Mouse (Mus musculus): ENCODE measurements around the gene Mbnl1. TPM values are rescaled to one million over a fixed set of nuclear protein-coding genes. Genes with fewer than 3 reads are reported as not detected.

The Mbnl1 gene
- polyA plus RNA-seq, 1 experiment from 2014 or later: 38.8 TPM

DNA sequence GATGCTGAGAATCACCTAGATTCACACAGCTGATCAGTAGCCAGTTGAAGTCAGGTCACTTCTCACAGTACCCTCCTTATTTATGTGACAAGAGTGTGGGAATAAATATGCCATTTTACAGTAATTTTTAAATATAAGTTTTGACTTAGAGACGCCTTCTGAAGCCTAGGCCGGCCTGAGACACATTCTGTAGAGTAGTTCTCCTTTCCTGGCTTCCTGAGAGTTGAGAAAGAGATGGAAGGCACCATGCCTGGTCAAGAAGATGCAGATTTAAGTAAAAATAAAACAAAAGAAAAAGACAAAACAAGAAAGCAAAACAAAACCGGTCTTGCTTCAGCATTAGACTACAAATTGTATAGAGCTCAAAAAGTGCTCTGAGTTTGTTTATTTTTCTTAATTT, 38.6 kb downstream of the Mbnl1 start:
- H3K27ac ChIP-seq: no peak overlapping the region
- no peak overlapping the region for H3K9ac ChIP-seq
- H3K36me3 ChIP-seq (ENCODE audit: poor library complexity, severe bottlenecking): no peaks in the 10 kb centered on the region
- 94% methylated on average over 3 of the region's 3 CpGs for WGBS
- H3K4me3 ChIP-seq: no peak overlapping the region
- no peak for ATAC-seq
- H3K9me3 ChIP-seq (replicated peaks): no peaks in the 10 kb centered on the region
- H3K4me2 ChIP-seq: no peak overlapping the region
- no peaks in the 10 kb centered on the region for H3K27me3 ChIP-seq
- peaks cover 18% of the 10 kb centered on the region; the same call in 1 of the 2 replicates for H3K4me1 ChIP-seq

DNA sequence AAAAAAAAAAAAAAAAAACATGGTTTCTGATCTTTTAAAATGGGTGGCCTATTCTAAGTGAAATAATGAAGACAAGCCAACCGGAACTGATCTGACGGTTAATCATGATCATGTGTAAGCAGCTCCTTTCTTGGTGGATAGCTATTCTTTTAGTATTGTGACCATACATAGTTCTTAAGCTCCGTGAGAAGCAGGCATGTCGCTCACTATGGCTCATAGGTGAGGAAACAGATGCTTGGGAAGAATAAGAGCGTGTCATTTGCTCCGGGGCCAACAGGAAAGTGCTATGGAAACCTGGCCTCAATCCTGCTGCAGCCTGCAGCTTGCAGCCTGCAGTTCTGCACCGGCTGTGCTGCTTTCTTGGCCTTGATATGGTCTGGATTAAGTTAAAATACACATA, 40.7 kb downstream of the Mbnl1 start:
- 8% methylated on average over 7 of the region's 7 CpGs for WGBS
- Histone ChIP-seq H3K4me3 (no peak overlapping the region), H3K36me3 (ENCODE audit: poor library complexity, severe bottlenecking) (no peaks in the 10 kb centered on the region), H3K4me2 (no peak overlapping the region), H3K27me3 (no peaks in the 10 kb centered on the region), H3K9me3 (replicated peaks) (no peaks in the 10 kb centered on the region), H3K9ac (no peak overlapping the region), H3K27ac (no peak overlapping the region), H3K4me1 (peaks cover 22% of the 10 kb centered on the region; the same call in 1 of the 2 replicates)
- peak; percentile 78 for ATAC-seq

DNA sequence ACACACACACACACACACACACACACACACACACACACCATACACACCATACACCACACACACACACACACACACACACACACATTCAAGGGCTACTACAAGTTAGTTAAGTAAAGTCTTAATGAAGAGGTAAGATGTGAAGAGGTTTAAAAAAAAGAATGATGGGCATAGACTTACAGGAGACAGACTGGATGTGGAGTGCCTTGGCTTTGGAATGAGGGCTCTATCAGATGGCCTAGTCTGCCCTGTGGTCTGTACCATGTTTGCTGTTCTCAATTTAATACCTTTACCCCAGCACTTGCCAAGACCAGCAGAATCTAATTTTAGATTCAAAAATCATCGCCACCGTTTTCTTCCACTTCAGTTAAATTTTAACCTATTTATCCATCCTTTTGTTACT, 41.1 kb downstream of the Mbnl1 start:
- H3K9ac ChIP-seq: no peak overlapping the region
- no peak overlapping the region for H3K27ac ChIP-seq
- H3K4me1 ChIP-seq: peaks cover 24% of the 10 kb centered on the region
- no peaks in the 10 kb centered on the region for H3K27me3 ChIP-seq
- ATAC-seq: peak; percentile 25; the same call in 1 of the 2 replicates
- H3K4me3 ChIP-seq: no peak overlapping the region
- no peaks in the 10 kb centered on the region for H3K9me3 ChIP-seq (replicated peaks)
- no peak overlapping the region for H3K4me2 ChIP-seq
- WGBS: 69% methylated on average over 2 of the region's 2 CpGs
- no peaks in the 10 kb centered on the region for H3K36me3 ChIP-seq (ENCODE audit: poor library complexity, severe bottlenecking)

GRCm38 (mm10) chr3:60515430-60515829, 42.8 kb downstream of the Mbnl1 start:
- no peak for ATAC-seq
- peaks cover 29% of the 10 kb centered on the region for H3K4me1 ChIP-seq
- no peak overlapping the region for H3K27ac ChIP-seq
- H3K36me3 ChIP-seq (ENCODE audit: poor library complexity, severe bottlenecking): no peaks in the 10 kb centered on the region
- no peak overlapping the region for H3K4me3 ChIP-seq
- H3K27me3 ChIP-seq: no peaks in the 10 kb centered on the region
- H3K4me2 ChIP-seq: no peak overlapping the region
- no peak overlapping the region for H3K9ac ChIP-seq
- no peaks in the 10 kb centered on the region for H3K9me3 ChIP-seq (replicated peaks)

- no peak overlapping the region for H3K4me2 ChIP-seq
- H3K9ac ChIP-seq: no peak overlapping the region
- ATAC-seq: peak; percentile 31; the same call in 1 of the 2 replicates
- H3K4me3 ChIP-seq: no peak overlapping the region
- no peaks in the 10 kb centered on the region for H3K9me3 ChIP-seq (replicated peaks)
- H3K27ac ChIP-seq: no peak overlapping the region
- no peaks in the 10 kb centered on the region for H3K36me3 ChIP-seq (ENCODE audit: poor library complexity, severe bottlenecking)
- WGBS: 30% methylated on average over 12 of the region's 12 CpGs
- H3K27me3 ChIP-seq: no peaks in the 10 kb centered on the region
- peaks cover 29% of the 10 kb centered on the region for H3K4me1 ChIP-seq
Observed at GRCm38 (mm10) chr3:60516054-60516674, 43.5 kb downstream of the Mbnl1 start.

GRCm38 (mm10) chr3:60517234-60517787, 44.7 kb downstream of the Mbnl1 start:
- Histone ChIP-seq H3K4me2 (no peak overlapping the region), H3K27me3 (no peaks in the 10 kb centered on the region), H3K9me3 (replicated peaks) (no peaks in the 10 kb centered on the region), H3K27ac (no peak overlapping the region), H3K36me3 (ENCODE audit: poor library complexity, severe bottlenecking) (no peaks in the 10 kb centered on the region), H3K9ac (no peak overlapping the region), H3K4me1 (peaks cover 29% of the 10 kb centered on the region), H3K4me3 (no peak overlapping the region)
- 80% methylated on average over 3 of the region's 3 CpGs for WGBS
- ATAC-seq: no peak

DNA sequence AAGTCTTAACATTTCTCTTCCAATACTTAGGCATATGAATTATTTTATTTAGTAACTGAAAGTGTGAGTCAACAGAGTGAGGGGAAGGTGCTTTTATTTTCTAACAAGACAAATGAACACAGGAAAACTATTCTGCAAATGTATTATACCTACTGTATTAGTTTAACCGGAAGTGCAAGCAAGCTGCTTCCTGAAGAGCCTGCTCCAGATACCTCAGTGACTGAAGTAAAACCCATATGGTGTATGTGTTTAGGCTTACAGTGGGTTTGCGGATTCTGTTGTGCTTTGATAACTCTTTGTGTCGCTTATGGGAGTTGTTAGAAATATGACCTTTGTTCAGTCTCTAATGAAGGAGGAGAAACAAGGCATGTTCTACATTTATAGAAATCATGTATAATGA, 46.7 kb downstream of the Mbnl1 start:
- no peak overlapping the region for H3K4me3 ChIP-seq
- H3K36me3 ChIP-seq (ENCODE audit: poor library complexity, severe bottlenecking): no peaks in the 10 kb centered on the region
- WGBS: 86% methylated on average over 3 of the region's 3 CpGs
- H3K27ac ChIP-seq: no peak overlapping the region
- H3K27me3 ChIP-seq: no peaks in the 10 kb centered on the region
- no peaks in the 10 kb centered on the region for H3K9me3 ChIP-seq (replicated peaks)
- H3K9ac ChIP-seq: no peak overlapping the region
- ATAC-seq: no peak
- H3K4me1 ChIP-seq: peaks cover 15% of the 10 kb centered on the region
- H3K4me2 ChIP-seq: no peak overlapping the region

DNA sequence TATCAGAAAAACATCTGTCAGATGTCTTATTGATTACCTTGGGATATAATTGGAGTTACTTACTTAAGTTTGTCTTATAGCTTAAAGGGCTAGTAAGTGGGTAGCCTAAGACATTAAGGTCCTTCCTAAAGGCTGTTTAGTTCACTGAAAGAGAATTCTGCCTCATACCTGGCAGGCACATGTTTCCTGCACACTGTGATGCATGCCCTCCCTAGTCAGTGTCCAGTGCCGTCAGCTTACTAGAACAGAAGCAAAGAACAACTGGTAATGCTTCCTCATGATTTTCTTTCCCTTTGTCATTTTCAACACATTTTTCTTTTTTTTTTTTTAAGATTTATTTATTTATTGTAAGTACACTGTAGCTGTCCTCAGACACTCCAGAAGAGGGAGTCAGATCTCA, 51.5 kb downstream of the Mbnl1 start:
- ATAC-seq: no peak
- H3K4me3 ChIP-seq: no peak overlapping the region
- H3K4me1 ChIP-seq: peaks cover 21% of the 10 kb centered on the region
- H3K9me3 ChIP-seq (replicated peaks): no peaks in the 10 kb centered on the region
- no peak overlapping the region for H3K9ac ChIP-seq
- no peak overlapping the region for H3K27ac ChIP-seq
- no peaks in the 10 kb centered on the region for H3K27me3 ChIP-seq
- H3K36me3 ChIP-seq (ENCODE audit: poor library complexity, severe bottlenecking): no peaks in the 10 kb centered on the region
- 89% methylated on average over 1 of the region's 1 CpGs for WGBS
- no peak overlapping the region for H3K4me2 ChIP-seq

DNA sequence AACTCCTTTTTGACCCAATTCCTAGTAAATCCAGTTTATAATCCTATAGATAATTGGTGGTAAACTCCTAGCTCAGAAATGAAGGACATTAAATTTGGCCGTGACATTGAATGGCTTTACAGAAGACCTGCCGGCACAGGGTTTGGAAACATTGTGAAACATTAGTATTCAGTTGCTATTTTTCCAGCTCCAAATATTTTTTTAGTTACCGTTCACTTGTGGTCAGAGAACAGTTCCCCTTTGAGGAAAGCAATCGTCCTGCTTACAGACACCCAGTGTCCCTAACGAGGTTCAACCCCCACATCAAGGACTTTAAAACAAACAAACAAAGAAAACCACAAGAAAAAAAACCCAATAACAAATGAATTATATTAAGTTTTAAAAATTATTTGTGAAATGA, 58.7 kb downstream of the Mbnl1 start:
- Histone ChIP-seq H3K4me1 (peaks cover 39% of the 10 kb centered on the region), H3K36me3 (ENCODE audit: poor library complexity, severe bottlenecking) (no peaks in the 10 kb centered on the region), H3K9me3 (replicated peaks) (no peaks in the 10 kb centered on the region), H3K27ac (no peak overlapping the region), H3K4me2 (peak overlapping the region; percentile 7; the same call in 1 of the 2 replicates), H3K4me3 (no peak overlapping the region), H3K27me3 (no peaks in the 10 kb centered on the region), H3K9ac (no peak overlapping the region)
- WGBS: 46% methylated on average over 5 of the region's 5 CpGs
- no peak for ATAC-seq

DNA sequence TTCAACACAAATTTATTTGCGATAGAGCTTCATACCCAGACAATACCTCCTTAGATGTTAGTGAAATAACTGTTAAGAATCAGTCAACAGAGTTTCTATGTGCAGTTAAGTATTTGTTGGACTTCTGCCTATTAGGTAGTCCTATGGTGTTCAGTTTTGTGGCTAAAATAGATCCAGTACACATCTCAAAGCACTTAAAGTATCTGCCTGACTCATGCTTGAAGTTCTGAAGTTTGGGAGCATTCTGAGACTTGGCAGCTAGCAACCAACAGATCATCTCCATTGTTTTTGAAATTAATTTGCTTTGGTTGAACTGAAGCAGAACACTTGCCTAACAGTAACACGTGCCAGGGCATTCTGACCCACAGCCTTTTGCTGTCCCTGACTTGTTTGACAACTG, 59.2 kb downstream of the Mbnl1 start:
- Histone ChIP-seq H3K9ac (no peak overlapping the region), H3K36me3 (ENCODE audit: poor library complexity, severe bottlenecking) (no peaks in the 10 kb centered on the region), H3K9me3 (replicated peaks) (no peaks in the 10 kb centered on the region), H3K4me2 (no peak overlapping the region), H3K4me3 (no peak overlapping the region), H3K4me1 (peaks cover 39% of the 10 kb centered on the region), H3K27me3 (no peaks in the 10 kb centered on the region), H3K27ac (no peak overlapping the region)
- WGBS: 48% methylated on average over 2 of the region's 2 CpGs
- no peak for ATAC-seq

DNA sequence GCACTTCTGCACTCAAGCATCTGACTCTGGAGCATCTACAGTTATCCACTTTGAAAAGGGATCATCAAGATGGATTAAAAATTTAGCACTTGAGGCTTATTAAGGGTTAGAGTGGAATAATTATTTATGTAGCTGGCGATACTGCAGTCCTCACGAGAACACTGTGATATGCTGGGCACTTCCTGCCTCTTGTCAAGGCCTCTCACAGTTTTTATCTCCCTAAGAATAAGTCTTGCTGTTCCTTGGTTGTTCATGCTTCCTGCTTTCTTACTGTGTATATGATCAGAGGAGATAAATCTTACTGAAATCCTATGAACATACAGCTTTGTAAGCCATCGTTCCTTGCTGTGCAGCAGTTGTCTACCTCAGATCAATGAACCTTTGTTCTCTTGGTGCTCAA, 62.6 kb downstream of the Mbnl1 start:
- no peak overlapping the region for H3K27ac ChIP-seq
- H3K36me3 ChIP-seq (ENCODE audit: poor library complexity, severe bottlenecking): no peaks in the 10 kb centered on the region
- no peak overlapping the region for H3K4me2 ChIP-seq
- WGBS: 32% methylated on average over 3 of the region's 3 CpGs
- H3K9ac ChIP-seq: no peak overlapping the region
- ATAC-seq: no peak
- no peak overlapping the region for H3K4me3 ChIP-seq
- peaks cover 21% of the 10 kb centered on the region for H3K4me1 ChIP-seq
- H3K9me3 ChIP-seq (replicated peaks): no peaks in the 10 kb centered on the region
- no peaks in the 10 kb centered on the region for H3K27me3 ChIP-seq

DNA sequence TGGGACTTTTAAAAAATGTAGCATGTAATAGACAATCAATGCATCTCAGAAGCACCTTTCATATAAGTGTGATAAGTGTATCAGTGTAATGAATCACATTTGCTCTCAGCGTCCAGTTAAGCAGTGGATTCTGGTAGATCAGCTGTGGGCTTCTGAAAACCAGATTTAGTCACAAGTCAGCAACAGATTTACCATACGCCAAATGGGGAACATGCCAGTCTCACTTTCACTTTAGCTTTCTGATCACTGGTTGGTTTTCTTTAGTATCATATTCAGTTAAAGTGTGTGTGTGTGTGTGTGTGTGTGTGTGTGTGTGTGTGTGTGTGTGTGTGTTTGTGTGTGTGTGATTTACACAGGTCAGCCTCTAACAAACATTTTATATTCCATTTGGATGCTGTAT, 64.4 kb downstream of the Mbnl1 start:
- Histone ChIP-seq H3K27me3 (no peaks in the 10 kb centered on the region), H3K4me1 (peaks cover 13% of the 10 kb centered on the region; the same call in 1 of the 2 replicates), H3K9me3 (replicated peaks) (no peaks in the 10 kb centered on the region), H3K4me3 (no peak overlapping the region), H3K9ac (no peak overlapping the region), H3K36me3 (ENCODE audit: poor library complexity, severe bottlenecking) (no peaks in the 10 kb centered on the region), H3K27ac (no peak overlapping the region), H3K4me2 (no peak overlapping the region)
- ATAC-seq: no peak
- WGBS: 93% methylated on average over 2 of the region's 2 CpGs
